Mouse (Mus musculus) heart, adult 2 months (tissue): ENCODE results near the gene Car14.

Experiments used
- CTCF ChIP-seq: fragments of 200-600 bp; IDR thresholded peaks from 2 replicates; pipeline ENCODE4 v1.8.1; 2022; ENCODE audit warnings: antibody characterized with exemption, mild to moderate bottlenecking, moderate library complexity
- EP300 ChIP-seq: fragments of 200-500 bp; IDR thresholded peaks from 2 replicates; pipeline ENCODE4 v1.6.1; 2011; ENCODE audit warnings: low read depth, low read length, control low read depth; ENCODE audit not compliant: insufficient read depth
- POLR2A ChIP-seq: fragments of 200-500 bp; IDR thresholded peaks from 2 replicates; pipeline ENCODE4 v1.6.1; 2011; ENCODE audit warnings: mild to moderate bottlenecking, low read depth, low read length, control low read depth; ENCODE audit not compliant: insufficient read depth

DNA sequence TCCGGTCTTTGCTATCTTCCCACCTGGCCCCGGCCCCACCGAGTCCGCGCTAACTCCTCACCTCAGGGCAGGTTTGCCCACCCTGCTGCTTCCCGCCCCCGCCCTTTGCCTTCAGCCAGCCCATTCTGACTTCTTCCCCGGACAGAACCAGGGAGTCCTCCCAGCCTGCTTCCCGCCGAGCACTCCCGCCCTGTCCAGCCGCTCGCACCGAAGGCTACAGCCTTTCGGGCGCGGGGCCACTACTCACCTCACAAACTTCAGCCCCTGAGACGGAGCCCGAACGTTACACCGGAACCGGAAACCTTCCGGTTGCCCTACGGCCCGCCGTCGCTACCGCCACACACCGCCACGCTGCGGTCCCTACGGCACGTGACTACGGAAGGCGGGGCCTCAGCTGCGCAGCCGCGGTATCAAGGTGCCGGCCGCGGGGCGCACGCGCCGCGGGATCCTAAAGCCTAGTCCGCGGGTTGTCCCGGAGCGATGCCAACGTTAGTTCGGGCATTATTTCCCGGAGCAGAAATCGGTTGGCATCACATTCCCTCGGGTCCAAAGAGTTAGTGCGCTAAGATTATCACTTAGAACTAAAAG lies 48.9 kb downstream of the Car14 start, which contains the start of gene Prpf3:
- TF ChIP-seq CTCF (peak; percentile 32), EP300 (peak; percentile 33; the same call in 1 of the 2 replicates), POLR2A (peak; percentile 94)
